Mouse (Mus musculus): ENCODE results near the gene Glp2r.

DNA sequence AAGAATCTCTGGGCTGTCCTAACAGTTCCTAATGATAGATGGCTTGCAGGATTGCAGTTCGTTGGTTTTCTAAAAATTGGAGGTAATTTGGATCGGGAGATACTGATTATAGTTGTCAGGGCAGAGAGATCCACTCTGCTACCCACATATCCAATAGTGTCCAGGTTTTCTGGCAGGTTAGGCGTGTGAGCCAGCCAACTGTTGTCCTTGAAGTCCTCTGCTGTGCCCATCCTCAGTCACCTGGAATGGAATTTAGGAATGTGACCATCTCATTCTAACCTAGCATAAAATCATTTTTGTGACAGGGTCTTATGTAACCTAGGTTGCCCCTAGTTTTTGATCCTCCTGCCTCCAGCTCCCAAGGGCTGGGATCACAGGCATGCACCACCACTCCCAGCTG, 127.5 kb downstream of the Glp2r start:
- TF ChIP-seq CTCF (IDR thresholded peaks at IDR 0.05; ENCODE audit: control insufficient read depth, insufficient read depth, insufficient read length), result no peak
- TF ChIP-seq USF1 (IDR thresholded peaks at IDR 0.05; ENCODE audit: low read depth), result no peak
- no peak for TF ChIP-seq MAX (IDR thresholded peaks at IDR 0.05)

Data from C2C12 (cell line).